Mouse (Mus musculus) testis, adult 2 months (tissue): ENCODE data around the gene Pou3f3. TPM values are rescaled to one million over a fixed set of nuclear protein-coding genes. Genes with fewer than 3 reads are reported as not detected.

Experiments used
- H3K27ac ChIP-seq: fragments of 200-500 bp; 2 replicates; pipeline ENCODE4 v1.5.1; 2012; ENCODE audit warnings: low read depth, low read length; ENCODE audit not compliant: control insufficient read depth, insufficient read depth
- H3K27me3 ChIP-seq: fragments of 200-500 bp; 2 replicates; pipeline ENCODE4 v1.6.1; 2012; ENCODE audit warnings: mild to moderate bottlenecking, low read length, moderate library complexity; ENCODE audit not compliant: control insufficient read depth, insufficient read depth
- H3K36me3 ChIP-seq: fragments of 200-500 bp; 2 replicates; pipeline ENCODE4 v1.6.1; 2012; ENCODE audit warnings: mild to moderate bottlenecking, low read length; ENCODE audit not compliant: control insufficient read depth, insufficient read depth
- H3K4me1 ChIP-seq: fragments of 200-500 bp; 2 replicates; pipeline ENCODE4 v1.6.1; 2012; ENCODE audit warnings: low read length; ENCODE audit not compliant: control insufficient read depth, insufficient read depth
- H3K4me3 ChIP-seq: fragments of 200-500 bp; 2 replicates; pipeline ENCODE4 v1.5.1; 2012; ENCODE audit warnings: low read depth, mild to moderate bottlenecking, low read length, moderate library complexity, mixed read lengths; ENCODE audit not compliant: control insufficient read depth
- CTCF ChIP-seq: fragments of 200-500 bp; IDR thresholded peaks from 2 replicates; pipeline ENCODE4 v1.5.1; 2012; ENCODE audit warnings: low read depth, mild to moderate bottlenecking, inconsistent platforms, low read length, moderate library complexity; ENCODE audit not compliant: control insufficient read depth, insufficient read depth, insufficient replicate concordance
- POLR2A ChIP-seq: fragments of 200-500 bp; IDR thresholded peaks from 2 replicates; pipeline ENCODE4 v1.6.1; 2012; ENCODE audit warnings: low read depth, mild to moderate bottlenecking, inconsistent platforms, low read length, moderate library complexity; ENCODE audit not compliant: control insufficient read depth
- polyA plus RNA-seq: library from polyadenylated mRNA; depleted of rRNA; stranded (reverse); fragments of >200 nt; gene quantifications from 2 replicates; pipeline ENCODE4 v1.2.3, GENCODE M21; 2012

The Pou3f3 gene
- polyA plus RNA-seq, 1 experiment: 0.04 TPM

- peaks cover 24% of the 10 kb centered on the region for H3K4me1 ChIP-seq
- H3K36me3 ChIP-seq: no peaks in the 10 kb centered on the region
- no peak for TF ChIP-seq POLR2A
- no peak for TF ChIP-seq CTCF
- no peak overlapping the region for H3K27ac ChIP-seq
- H3K27me3 ChIP-seq: peaks cover 15% of the 10 kb centered on the region
- no peak overlapping the region for H3K4me3 ChIP-seq
Measured at GRCm38 (mm10) chr1:42700171-42700570, 4.6 kb downstream of the Pou3f3 start.

GRCm38 (mm10) chr1:42700815-42701214 lies 5.2 kb downstream of the Pou3f3 start:
- Histone ChIP-seq H3K36me3 (no peaks in the 10 kb centered on the region), H3K27me3 (peaks cover 15% of the 10 kb centered on the region), H3K4me3 (no peak overlapping the region), H3K27ac (no peak overlapping the region), H3K4me1 (peaks cover 21% of the 10 kb centered on the region)
- TF ChIP-seq CTCF (no peak), POLR2A (no peak)

- TF ChIP-seq CTCF (no peak), POLR2A (no peak)
- H3K27me3 ChIP-seq: peaks cover 9% of the 10 kb centered on the region
- H3K4me1 ChIP-seq: peaks cover 16% of the 10 kb centered on the region
- no peak overlapping the region for H3K27ac ChIP-seq
- no peaks in the 10 kb centered on the region for H3K36me3 ChIP-seq
- no peak overlapping the region for H3K4me3 ChIP-seq
Measured at GRCm38 (mm10) chr1:42701833-42702611, 6.5 kb downstream of the Pou3f3 start.

GRCm38 (mm10) chr1:42702984-42703383 lies 7.4 kb downstream of the Pou3f3 start:
- no peaks in the 10 kb centered on the region for H3K36me3 ChIP-seq
- H3K27me3 ChIP-seq: peaks cover 3% of the 10 kb centered on the region; the same call in 1 of the 2 replicates
- TF ChIP-seq POLR2A: no peak
- no peak for TF ChIP-seq CTCF
- H3K27ac ChIP-seq: no peak overlapping the region
- no peak overlapping the region for H3K4me3 ChIP-seq
- peaks cover 10% of the 10 kb centered on the region for H3K4me1 ChIP-seq

DNA sequence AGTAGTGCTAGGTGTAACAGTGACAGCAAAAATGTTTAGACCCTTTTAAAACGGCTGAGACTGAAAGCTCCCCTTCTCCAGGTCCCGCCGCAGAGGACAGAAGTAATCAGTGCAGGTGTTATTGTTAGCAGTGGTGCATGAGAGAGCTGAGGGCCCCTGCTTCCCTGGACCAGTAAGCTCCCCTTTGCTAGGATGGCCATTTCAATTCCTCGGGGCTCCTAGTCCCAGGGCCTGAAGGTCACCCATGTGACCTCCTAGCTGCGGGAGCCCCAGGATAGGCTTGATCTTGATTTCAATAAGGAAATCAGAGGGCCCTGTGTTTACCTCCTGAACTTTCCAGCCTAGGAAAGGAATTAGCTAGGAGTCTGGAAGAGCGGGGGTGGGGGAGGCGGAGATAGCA lies 7.9 kb downstream of the Pou3f3 start:
- peaks cover 8% of the 10 kb centered on the region; the same call in 1 of the 2 replicates for H3K4me1 ChIP-seq
- H3K27ac ChIP-seq: no peak overlapping the region
- H3K27me3 ChIP-seq: peaks cover 3% of the 10 kb centered on the region; the same call in 1 of the 2 replicates
- no peak for TF ChIP-seq POLR2A
- TF ChIP-seq CTCF: no peak
- no peaks in the 10 kb centered on the region for H3K36me3 ChIP-seq
- H3K4me3 ChIP-seq: no peak overlapping the region

DNA sequence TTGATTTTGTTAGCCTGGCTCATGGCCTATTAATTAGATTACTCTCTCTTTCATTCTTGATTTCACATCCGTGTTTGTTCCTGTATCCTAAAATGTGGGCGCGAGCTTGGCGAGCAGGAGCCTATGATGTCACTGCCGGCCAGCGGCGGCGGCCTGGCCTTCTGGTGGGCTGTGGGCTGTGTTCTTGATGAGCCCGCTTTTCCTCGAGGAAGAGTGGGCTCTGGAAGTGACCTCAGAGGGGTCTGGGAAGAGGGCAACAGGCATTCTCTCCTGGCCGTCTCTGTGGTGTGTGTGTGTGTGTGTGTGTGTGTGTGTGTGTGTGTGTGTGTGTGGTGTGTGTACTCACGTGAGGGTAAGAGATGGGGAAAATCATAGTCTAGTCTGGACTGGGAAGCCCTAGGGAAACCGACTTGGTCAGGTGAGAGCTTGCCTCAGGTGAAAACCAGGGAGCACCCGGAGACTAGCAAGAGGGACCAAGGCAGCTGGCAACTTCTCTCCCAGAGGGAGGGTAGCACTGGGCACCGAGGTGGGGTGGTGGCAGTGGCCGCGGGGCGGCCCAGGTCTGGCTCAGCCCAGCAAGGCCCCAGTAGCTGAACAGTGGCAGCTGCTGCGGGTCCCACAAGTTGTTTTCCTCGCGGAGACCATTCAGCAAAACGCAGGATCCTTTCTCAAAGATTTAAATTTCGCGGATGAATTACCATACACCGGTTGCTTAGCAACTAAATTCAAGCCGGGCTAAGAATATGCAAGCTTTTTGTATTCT lies 8.5 kb downstream of the Pou3f3 start:
- Histone ChIP-seq H3K27ac (no peak overlapping the region), H3K36me3 (no peaks in the 10 kb centered on the region), H3K4me1 (peaks cover 8% of the 10 kb centered on the region; the same call in 1 of the 2 replicates), H3K27me3 (peaks cover 3% of the 10 kb centered on the region; the same call in 1 of the 2 replicates), H3K4me3 (no peak overlapping the region)
- TF ChIP-seq CTCF (no peak), POLR2A (no peak)
